Mouse (Mus musculus) retina, postnatal 7 days (tissue): Measurements from ENCODE around the gene Dlx3.

ENCODE experiments used
- DNase-seq: peaks from one replicate; pipeline ENCODE4 v3.0.0-alpha.2; 2012; ENCODE audit warnings: low read depth, low spot score

Gene Dlx3

DNA sequence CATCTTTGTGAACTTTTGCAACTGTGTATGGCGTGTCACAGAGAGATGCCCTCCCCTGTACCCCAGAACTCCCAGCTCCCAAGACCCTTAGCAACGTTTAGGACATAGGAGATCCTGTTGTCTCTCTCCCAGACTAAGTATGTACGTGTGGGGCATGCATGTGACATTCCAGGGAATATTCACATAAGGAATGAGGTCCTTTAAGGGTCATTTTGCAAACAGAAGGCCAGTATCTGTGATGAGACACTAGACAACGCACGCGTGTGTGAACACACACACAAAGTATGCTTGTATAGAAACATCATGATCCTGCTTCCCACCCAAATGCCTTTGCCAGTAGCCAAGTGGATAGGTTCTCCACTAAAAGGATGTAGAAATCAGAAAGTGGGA, 2.2 kb downstream of the Dlx3 start:
- DNase-seq = no peak

GRCm38 (mm10) chr11:95125366-95125948, 5.5 kb downstream of the Dlx3 start:
- no peak for DNase-seq

GRCm38 (mm10) chr11:95126272-95127245, 6.6 kb downstream of the Dlx3 start:
- DNase-seq = peak; percentile 49

GRCm38 (mm10) chr11:95128359-95128758, 8.4 kb downstream of the Dlx3 start:
- no peak for DNase-seq

- DNase-seq = no peak
These were observed 10.8 kb downstream of the Dlx3 start for GRCm38 (mm10) chr11:95130668-95131252.

DNA sequence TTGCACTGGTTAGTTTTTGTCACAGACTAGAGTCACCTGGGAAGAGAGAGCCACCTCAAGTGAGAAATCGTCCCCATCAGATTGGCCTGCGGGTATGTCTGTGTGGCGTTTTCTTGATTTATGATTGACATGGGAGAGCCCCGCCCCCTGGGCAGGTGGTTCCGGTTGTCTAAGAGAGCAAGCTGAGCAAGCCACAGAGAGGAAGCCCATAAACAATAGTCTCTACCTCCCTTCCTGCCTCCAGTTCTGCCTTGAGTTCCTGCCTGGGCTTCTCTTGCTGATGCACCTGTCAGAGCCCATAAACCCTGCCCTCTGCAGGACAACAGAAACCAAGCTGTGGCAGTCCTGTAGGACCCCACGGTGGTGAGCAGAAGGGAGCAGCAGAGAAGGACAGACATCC, 13.4 kb downstream of the Dlx3 start:
- no peak for DNase-seq

GRCm38 (mm10) chr11:95137281-95137680, 17.4 kb downstream of the Dlx3 start:
- no peak for DNase-seq

DNA sequence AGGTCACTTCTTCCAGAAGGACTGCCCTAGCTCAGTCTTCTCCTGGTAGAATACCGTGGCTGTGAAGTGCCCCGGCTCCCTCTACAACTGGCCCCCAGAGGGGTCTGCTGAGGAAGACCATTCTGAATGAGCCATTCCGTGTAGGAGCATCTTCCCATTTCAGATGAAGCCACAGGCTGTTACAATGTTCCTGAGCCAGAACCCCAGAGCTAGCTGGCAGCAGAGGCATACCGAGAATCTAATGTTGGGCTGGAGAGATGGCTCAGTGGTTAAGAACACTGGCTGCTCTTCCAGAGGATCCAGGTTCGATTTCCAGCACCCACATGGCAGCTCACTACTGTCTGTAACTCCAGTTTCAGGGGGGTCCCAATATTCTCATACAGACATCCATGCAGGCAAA, 20.0 kb downstream of the Dlx3 start:
- no peak for DNase-seq

DNA sequence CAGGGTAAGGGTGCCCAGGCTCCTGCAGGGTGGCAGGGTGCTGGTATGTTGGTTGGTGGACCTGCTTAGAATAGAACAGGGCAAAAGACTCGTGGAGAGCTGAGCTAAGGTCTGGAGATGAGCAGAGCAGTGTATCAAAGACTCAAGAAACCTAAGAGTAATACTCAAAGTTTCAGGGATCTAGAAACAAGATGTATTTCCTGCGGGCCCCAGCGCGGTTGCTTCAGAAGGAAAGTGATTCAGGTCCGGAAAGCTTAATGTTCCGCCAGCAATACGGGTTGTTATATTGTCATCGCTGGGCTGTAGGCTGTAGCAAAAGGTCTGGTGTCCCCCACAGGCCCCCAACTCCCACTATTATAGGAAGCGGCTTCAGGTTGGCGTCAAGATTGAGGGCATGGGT, 22.3 kb downstream of the Dlx3 start:
- no peak for DNase-seq

DNA sequence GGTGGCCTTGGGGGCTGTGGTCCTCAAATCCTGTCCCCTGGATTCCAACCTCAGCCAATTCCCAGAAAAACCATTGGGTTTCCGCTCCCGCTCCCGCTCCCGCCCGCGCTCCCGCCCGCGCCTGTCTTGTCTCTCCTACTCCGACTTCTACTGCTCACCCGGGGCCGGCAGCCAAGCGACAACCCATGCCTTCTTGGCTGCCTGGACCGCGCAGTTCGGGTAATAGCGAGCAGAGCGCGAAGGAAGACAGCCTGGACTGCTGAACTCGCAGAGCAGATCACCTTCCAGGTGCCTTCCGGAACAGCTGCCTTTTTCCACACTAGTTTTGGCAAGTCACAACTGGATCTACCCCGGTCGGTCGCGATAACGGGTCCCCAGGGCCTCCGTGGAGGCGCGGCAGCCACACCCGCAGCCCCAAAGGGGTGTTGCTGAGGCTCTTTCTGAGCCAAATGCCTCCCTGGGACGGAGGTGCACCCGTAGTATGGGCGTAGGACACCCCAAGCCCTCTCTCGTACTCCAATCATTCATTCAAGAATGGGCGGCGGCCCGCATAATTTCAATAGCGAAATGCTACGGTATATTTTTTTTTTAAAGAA, 23.2 kb downstream of the Dlx3 start:
- DNase-seq = no peak

- DNase-seq = no peak
These were observed 23.7 kb downstream of the Dlx3 start for GRCm38 (mm10) chr11:95143663-95144062.

- no peak for DNase-seq
These were observed 24.4 kb downstream of the Dlx3 start for GRCm38 (mm10) chr11:95144091-95144945.

DNA sequence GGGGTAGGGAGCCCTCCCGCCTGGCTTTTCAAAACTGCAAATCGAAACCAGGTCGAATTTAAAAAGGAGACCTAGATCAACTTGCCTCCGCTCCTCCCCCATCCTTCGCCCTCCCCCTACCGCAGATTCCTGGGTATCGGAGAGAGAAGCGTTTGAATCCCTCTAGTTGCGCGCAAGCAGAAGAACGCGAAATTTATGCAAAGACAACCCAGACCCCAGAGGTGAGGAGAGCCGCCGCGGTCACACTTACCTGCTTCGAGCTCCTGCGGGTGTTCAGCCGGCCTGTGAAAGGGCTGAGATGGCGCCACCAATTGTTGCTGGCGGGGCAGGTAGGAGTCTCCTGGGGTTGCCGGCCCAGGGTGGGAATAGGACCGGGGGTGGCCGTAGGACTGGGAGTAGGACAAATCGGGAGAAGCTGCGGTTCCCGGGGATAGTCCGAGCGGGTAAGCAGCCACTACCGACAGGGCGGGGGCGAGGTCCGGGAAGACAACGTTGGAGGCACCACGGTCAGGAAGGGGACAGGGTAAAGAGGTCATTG, 25.1 kb downstream of the Dlx3 start:
- DNase-seq = no peak

DNA sequence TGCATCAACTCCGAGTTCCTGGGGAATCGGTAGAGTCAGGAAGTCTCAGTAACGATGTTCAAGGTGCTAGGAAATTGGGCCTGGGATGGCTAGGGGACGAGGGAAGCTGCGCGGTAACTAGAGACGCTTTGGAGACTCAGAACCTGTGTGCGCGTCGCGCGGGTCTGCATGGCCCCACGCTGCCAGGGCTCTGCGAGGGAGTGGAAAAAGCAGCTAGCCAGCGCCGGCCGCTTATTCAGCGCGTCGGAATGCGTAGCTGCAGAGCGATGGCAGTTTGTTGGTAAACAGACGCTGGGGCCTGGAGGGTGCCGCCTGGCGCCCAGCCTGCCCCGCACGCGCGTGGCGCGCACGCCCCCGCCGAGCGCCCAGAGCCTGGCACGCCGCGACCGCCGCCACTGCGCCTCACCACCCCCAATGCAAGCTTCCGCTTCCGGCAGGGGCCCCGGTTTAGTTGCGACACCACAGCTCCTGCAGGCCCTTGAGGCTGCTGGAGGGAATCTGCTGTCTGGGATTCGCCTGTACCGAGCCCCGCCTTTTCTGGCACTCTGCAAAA, 26.0 kb downstream of the Dlx3 start, which contains the start of gene Dlx4:
Dlx4 (minus strand) TSS at position 413 of the 553 bp plus-strand sequence.
- DNase-seq = no peak

DNA sequence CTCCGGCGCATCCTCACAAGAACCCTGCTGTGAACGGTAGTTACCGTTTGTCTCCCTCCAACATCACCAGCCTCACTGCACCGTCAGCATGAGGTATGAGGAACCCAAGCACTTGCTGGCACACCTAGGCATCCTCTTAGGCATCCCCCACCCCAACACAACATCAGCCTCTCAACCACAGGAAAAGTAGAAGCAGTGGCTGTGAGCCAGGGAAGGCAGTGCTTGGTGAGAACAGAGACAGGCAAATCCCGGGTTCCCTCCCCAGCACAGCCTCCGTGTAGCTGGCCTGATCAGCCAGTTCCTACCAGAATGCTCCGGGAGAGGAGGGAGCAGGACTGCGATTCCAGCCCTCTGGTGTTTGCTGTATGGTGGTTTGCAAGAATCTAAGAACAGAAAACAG, 28.8 kb downstream of the Dlx3 start:
- DNase-seq = no peak

DNA sequence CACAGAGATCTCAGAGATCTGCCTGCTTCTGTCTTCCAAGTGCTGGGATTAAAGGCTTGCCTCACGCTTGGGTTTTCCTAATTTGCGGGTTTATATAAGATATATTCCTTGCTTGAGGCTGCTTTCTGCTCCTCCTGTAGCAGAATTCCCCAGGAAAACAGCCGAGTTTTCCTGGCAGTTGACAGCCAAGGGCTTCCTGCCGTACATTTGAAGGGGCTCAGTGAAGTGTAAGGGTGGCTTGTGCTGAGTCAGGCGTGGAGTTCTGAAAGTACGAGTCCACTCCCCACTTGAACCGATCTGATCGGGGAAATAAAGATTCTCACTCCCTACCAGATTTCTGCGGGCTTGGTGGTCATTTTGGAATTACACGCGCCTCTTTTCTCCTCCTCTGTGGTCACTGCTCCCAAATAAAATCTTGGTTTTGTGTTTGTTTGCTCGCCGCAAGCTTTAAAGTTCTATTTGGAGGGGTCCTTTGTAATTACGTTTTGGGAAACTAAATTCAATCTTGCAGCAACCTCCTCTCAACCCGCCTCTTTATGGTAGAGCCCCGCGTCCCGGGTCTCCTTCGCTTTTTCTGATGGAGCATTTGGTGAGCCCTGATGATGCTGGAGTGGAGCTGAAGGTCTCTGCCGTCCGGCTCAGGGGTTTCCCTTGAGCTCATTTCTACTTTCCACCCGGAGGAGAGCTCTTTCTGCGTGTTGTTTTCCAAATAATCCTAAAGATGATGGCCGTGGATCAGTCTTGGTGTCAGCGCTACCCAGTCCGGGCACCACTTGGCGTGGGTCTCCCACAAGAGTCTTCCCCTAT, 29.7 kb downstream of the Dlx3 start:
- DNase-seq = no peak

GRCm38 (mm10) chr11:95150269-95151049, 30.5 kb downstream of the Dlx3 start:
- no peak for DNase-seq

DNA sequence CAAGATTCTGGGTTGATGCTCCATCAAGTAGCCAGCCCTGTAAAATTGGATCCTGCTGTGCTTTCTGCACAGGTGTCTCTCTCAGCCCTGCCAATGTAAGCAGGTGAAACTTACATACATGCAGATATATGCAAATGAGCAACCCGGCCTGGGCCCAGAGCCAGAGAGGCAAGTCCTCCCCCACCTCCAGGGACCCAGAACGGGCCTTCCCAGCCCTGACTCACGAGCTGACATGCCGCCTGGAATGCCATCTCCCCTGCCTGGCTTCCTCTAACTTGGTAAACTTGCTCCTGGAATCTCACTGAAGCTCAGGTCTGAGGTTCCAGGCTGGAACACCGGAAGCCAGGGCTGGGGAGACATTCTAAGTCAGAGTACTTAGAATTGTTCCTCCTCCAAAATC, 33.2 kb downstream of the Dlx3 start:
- no peak for DNase-seq

DNA sequence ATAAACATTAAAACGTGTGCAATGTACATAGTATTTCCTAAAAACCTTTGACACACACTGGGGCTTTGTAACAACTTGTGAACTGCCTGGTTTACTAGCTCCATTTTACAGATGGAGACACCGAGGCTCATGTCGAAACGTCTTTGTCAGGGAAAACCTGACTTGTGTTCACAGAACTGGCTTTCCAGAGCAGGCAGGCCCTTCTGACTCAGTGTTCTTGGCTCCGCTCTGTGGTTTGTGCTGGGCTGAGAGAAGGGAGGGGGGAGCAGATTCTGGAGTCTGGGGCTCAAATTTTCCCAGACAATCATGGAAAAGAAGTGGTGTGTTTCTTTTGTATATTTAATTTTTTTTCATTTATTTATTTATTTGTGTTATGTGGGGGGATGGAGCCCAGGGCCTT, 33.8 kb downstream of the Dlx3 start:
- no peak for DNase-seq
